Mouse (Mus musculus): ENCODE measurements around the gene Fcgr4. TPM values are rescaled to one million over a fixed set of nuclear protein-coding genes. Genes with fewer than 3 reads are reported as not detected.

Fcgr4 gene
- total RNA-seq, 2 experiments from 2014 or later, result not detected

GRCm38 (mm10) chr1:171005586-171005985 is 13.1 kb upstream of the Fcgr4 start:
- no peak for DNase-seq (ENCODE audit: low spot score in 2 of 2)
- intact Hi-C loops (cut with DNase I), result no loop called here

- intact Hi-C loops (cut with DNase I), result no loop called here
- no peak for DNase-seq (ENCODE audit: low spot score in 2 of 2)
Observed at GRCm38 (mm10) chr1:171006335-171006734, 12.4 kb upstream of the Fcgr4 start.

- intact Hi-C loops (cut with DNase I), result no loop called here
- DNase-seq (ENCODE audit: low spot score in 2 of 2), result peak in 1 of 2 experiments; percentile 20
Observed at GRCm38 (mm10) chr1:171006905-171007304, 11.8 kb upstream of the Fcgr4 start.

GRCm38 (mm10) chr1:171011733-171012132 is 7.0 kb upstream of the Fcgr4 start:
- intact Hi-C loops (cut with DNase I), result no loop called here
- DNase-seq (ENCODE audit: low spot score in 2 of 2), result no peak

GRCm38 (mm10) chr1:171016676-171017356 is 1.9 kb upstream of the Fcgr4 start:
- intact Hi-C loops (cut with DNase I), result no loop called here
- no peak for DNase-seq (ENCODE audit: low spot score in 2 of 2)

- no peak for DNase-seq (ENCODE audit: low spot score in 2 of 2)
Observed at GRCm38 (mm10) chr1:171017468-171018158, 1.1 kb upstream of the Fcgr4 start.

GRCm38 (mm10) chr1:171019311-171019950 is 711 bp downstream of the Fcgr4 start:
- peak in 1 of 2 experiments; percentile 30 for DNase-seq (ENCODE audit: low spot score in 2 of 2)
- intact Hi-C loops (cut with DNase I), result no loop called here

More at GRCm38 (mm10) chr1:171017468-171018158, 1.1 kb upstream of the Fcgr4 start:
- intact Hi-C loops (cut with DNase I), result no loop called here

GRCm38 (mm10) chr1:171031752-171032151 is 13.0 kb downstream of the Fcgr4 start:
- intact Hi-C loops (cut with DNase I), result no loop called here
- no peak for DNase-seq (ENCODE audit: low spot score in 2 of 2)

- DNase-seq (ENCODE audit: low spot score in 2 of 2), result no peak
- intact Hi-C loops (cut with DNase I), result no loop called here
Observed at GRCm38 (mm10) chr1:171032691-171033090, 14.0 kb downstream of the Fcgr4 start.

GRCm38 (mm10) chr1:171033196-171033595 is 14.5 kb downstream of the Fcgr4 start:
- peak in 1 of 2 experiments; percentile 37 for DNase-seq (ENCODE audit: low spot score in 2 of 2)
- intact Hi-C loops (cut with DNase I), result no loop called here

GRCm38 (mm10) chr1:171033756-171034155 is 15.0 kb downstream of the Fcgr4 start:
- intact Hi-C loops (cut with DNase I), result no loop called here

GRCm38 (mm10) chr1:171034201-171034600 is 15.5 kb downstream of the Fcgr4 start:
- intact Hi-C loops (cut with DNase I), result no loop called here
- peak in 1 of 2 experiments; percentile 53 for DNase-seq (ENCODE audit: low spot score in 2 of 2)

More at GRCm38 (mm10) chr1:171033756-171034155, 15.0 kb downstream of the Fcgr4 start:
- DNase-seq (ENCODE audit: low spot score in 2 of 2), result peak; percentile 77 to 94

- DNase-seq (ENCODE audit: low spot score in 2 of 2), result no peak
- intact Hi-C loops (cut with DNase I), result loop anchor here (2.0 kb wide), 1 partner anchor 67 kb away; no protein-coding TSS in a partner anchor
Observed at GRCm38 (mm10) chr1:171035611-171036010, 16.9 kb downstream of the Fcgr4 start.

- intact Hi-C loops (cut with DNase I), result loop anchor here (2.0 kb wide), 1 partner anchor 66 kb away; no protein-coding TSS in a partner anchor
- DNase-seq (ENCODE audit: low spot score in 2 of 2), result peak; percentile 60 to 90
Observed at GRCm38 (mm10) chr1:171036550-171037324, 18.0 kb downstream of the Fcgr4 start.

GRCm38 (mm10) chr1:171037861-171038721 is 19.4 kb downstream of the Fcgr4 start:
- intact Hi-C loops (cut with DNase I), result loop anchor here (2.0 kb wide), 1 partner anchor 65 kb away; no protein-coding TSS in a partner anchor
- peak; percentile 88 to 90 for DNase-seq (ENCODE audit: low spot score in 2 of 2)

- DNase-seq (ENCODE audit: low spot score in 2 of 2), result no peak
- intact Hi-C loops (cut with DNase I), result no loop called here
Observed at GRCm38 (mm10) chr1:171039135-171039534, 20.4 kb downstream of the Fcgr4 start.

GRCm38 (mm10) chr1:171039880-171040279 is 21.2 kb downstream of the Fcgr4 start:
- intact Hi-C loops (cut with DNase I), result no loop called here
- peak in 1 of 2 experiments; percentile 37 for DNase-seq (ENCODE audit: low spot score in 2 of 2)

- intact Hi-C loops (cut with DNase I), result no loop called here
- DNase-seq (ENCODE audit: low spot score in 2 of 2), result no peak
Observed at GRCm38 (mm10) chr1:171043594-171044153, 25.0 kb downstream of the Fcgr4 start.
